In the genomic region with DNA sequence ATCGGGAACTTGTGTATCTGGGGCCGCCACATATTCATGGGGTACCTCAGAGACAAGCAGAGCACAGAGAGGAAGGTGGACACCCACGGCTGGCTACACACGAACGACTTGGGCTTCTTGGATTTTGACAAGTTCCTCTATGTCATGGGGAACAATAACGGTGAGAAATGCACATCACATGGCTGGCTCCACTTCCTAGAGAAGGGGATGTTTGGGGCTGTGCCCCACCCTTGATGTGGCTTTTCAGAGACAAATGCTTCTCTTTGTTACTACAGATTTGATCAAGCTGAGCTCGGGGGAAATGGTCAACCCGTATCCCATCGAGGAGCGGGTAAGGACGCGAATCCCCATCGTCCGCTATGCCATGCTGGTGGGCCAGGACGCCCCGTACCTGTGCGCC, we compare ENCODE assay signal across 19 mouse cellular contexts. TPM values are rescaled to one million over a fixed set of nuclear protein-coding genes. Genes with fewer than 3 reads are reported as not detected.
A peak's percentile ranks its signal among the peaks of the same experiment; 100 is the strongest.
DNase-seq lines count a peak whose midpoint lies in the region; ATAC-seq and TF ChIP-seq lines count a peak whose summit lies in the region.
"Had no signal": no experiment of that assay in that cellular context is flagged by ENCODE, and none has a peak within 500 bp of the region (broad histone marks: within the 10 kb centered on the region; RNA-seq: fewer than 3 reads in every experiment).

No protein-coding gene starts in this region.

- TF ChIP-seq POLR2A in testis, adult 2 months (IDR thresholded peaks at IDR 0.05; ENCODE audit: control insufficient read depth, low read depth, low read length): no peak
- TF ChIP-seq POLR2A in myocyte (IDR thresholded peaks at IDR 0.05; ENCODE audit: insufficient read length, low read depth): no peak

- peaks cover 23% of the 10 kb centered on the region for H3K4me1 ChIP-seq in testis, adult 2 months (ENCODE audit: control insufficient read depth, insufficient read depth, low read length)

- no peak for TF ChIP-seq CTCF in testis, adult 2 months (IDR thresholded peaks at IDR 0.05; ENCODE audit: control insufficient read depth, insufficient read depth, insufficient replicate concordance, low read depth, low read length)

- H3K27ac ChIP-seq in testis, adult 2 months (ENCODE audit: control insufficient read depth, insufficient read depth, low read depth, low read length): no peak overlapping the region
- H3K27ac ChIP-seq: hindbrain, postnatal 0 days; liver, embryonic 15.5 days had no signal

- no peak for ATAC-seq in CD4-positive, CD25-positive, alpha-beta regulatory T cell, adult 4 months
- ATAC-seq: hindbrain, postnatal 0 days; lung, postnatal 0 days had no signal

- H3K79me2 ChIP-seq in myocyte (ENCODE audit: control insufficient read depth, insufficient read depth): no peaks in the 10 kb centered on the region

- peak overlapping the region; percentile 47 for H3K4me3 ChIP-seq in testis, adult 2 months (ENCODE audit: control insufficient read depth, low read depth, low read length)
- H3K4me3 ChIP-seq in myocyte: no peak overlapping the region
- H3K4me3 ChIP-seq: liver, embryonic 15.5 days had no signal

- no peak overlapping the region for H3ac ChIP-seq in myocyte (ENCODE audit: control insufficient read depth, insufficient read length)

- H3K36me3 ChIP-seq in testis, adult 2 months (ENCODE audit: control insufficient read depth, insufficient read depth, low read length): no peaks in the 10 kb centered on the region
- H3K36me3 ChIP-seq in myocyte (ENCODE audit: control insufficient read depth, insufficient read depth): no peaks in the 10 kb centered on the region
- H3K36me3 ChIP-seq: liver, embryonic 15.5 days had no signal

- DNase-seq in CD4-positive, CD25-positive, alpha-beta regulatory T cell, adult 2 months (ENCODE audit: low read depth, low spot score): peak; percentile 30
- no peak for DNase-seq in testis, postnatal 14 days (ENCODE audit: low spot score)
- peak; percentile 76 for DNase-seq in ZHBTc4 (ENCODE audit: low read depth, low spot score)
- DNase-seq in kidney, adult 8-10 months: no peak
- DNase-seq in frontal cortex, adult 2 months (ENCODE audit: extremely low spot score in 1 of 2, low spot score in 1 of 2): no peak
- DNase-seq: cerebellum, adult 9-11 months; layer of hippocampus, adult 9-11 months had no signal

- H3K4me2 ChIP-seq in myocyte (ENCODE audit: low read depth): no peak overlapping the region
- H3K4me2 ChIP-seq: heart, embryonic 11.5 days; liver, embryonic 15.5 days; midbrain, embryonic 11.5 days had no signal

- no peaks in the 10 kb centered on the region for H3K27me3 ChIP-seq in testis, adult 2 months (ENCODE audit: control insufficient read depth, insufficient read depth, low read length)
- no peaks in the 10 kb centered on the region for H3K27me3 ChIP-seq in myocyte (ENCODE audit: control insufficient read depth, insufficient read depth, insufficient read length)

TF ChIP-seq in myocyte, 11 proteins besides CTCF, POLR2A, EP300 and RAD21:
- TF ChIP-seq TCF12 (IDR thresholded peaks at IDR 0.05; ENCODE audit: insufficient read depth, poor library complexity, severe bottlenecking) (no peak), CEBPB (IDR thresholded peaks at IDR 0.05; ENCODE audit: insufficient read depth, poor library complexity, severe bottlenecking) (no peak), MYOG (IDR thresholded peaks at IDR 0.05; ENCODE audit: control insufficient read depth in 1 of 3, insufficient read depth in 1 of 3, insufficient read length in 2 of 3, low read depth in 2 of 3) (no peak), POLR2AphosphoS2 (IDR thresholded peaks at IDR 0.05; ENCODE audit: insufficient read length, low read depth) (peak; percentile 48)

RNA-seq across cellular contexts. Expression of gene 1700061G19Rik, which starts 9.5 kb away (rescaled TPM):
- under 1 TPM in 1 of 2 experiments, not detected in 1; 0.31 TPM for polyA plus RNA-seq in CD4-positive, CD25-positive, alpha-beta regulatory T cell, adult 4 months (2017; shearing (Covaris generic))
- 157 and 164 TPM in 2 replicates for polyA plus RNA-seq in testis, adult 2 months (2012; rRNA removed)
- polyA plus RNA-seq in myocyte (2012; fragmentation: generic; extraction: Trizol): 0.01 TPM
- 0.12 and 0.15 TPM in 2 replicates for polyA plus RNA-seq in frontal cortex, adult 2 months (2012; rRNA removed)
- polyA plus RNA-seq: G1E had no signal

RNA-seq across cellular contexts. Expression of gene Acsbg2, which starts 10.6 kb away (rescaled TPM):
- polyA plus RNA-seq in CD4-positive, CD25-positive, alpha-beta regulatory T cell, adult 4 months (2017; shearing (Covaris generic)): under 1 TPM in 1 of 2 experiments, not detected in 1; 0.12 TPM
- polyA plus RNA-seq in testis, adult 2 months (2012; rRNA removed): 166 TPM in 2 replicates
- not detected for polyA plus RNA-seq in myocyte (2012; fragmentation: generic; extraction: Trizol)
- polyA plus RNA-seq in frontal cortex, adult 2 months (2012; rRNA removed): 0.04 TPM in 1 of 2 replicates, not detected in the other
- polyA plus RNA-seq: forebrain, embryonic 11.5 days; G1E; heart, embryonic 11.5 days; hindbrain, postnatal 0 days; limb, embryonic 14.5 days; liver, embryonic 15.5 days; lung, postnatal 0 days; midbrain, embryonic 11.5 days; stomach, embryonic 16.5 days had no signal

RNA-seq across cellular contexts. Expression of gene Mllt1, which starts 50.4 kb away (rescaled TPM):
- 1 to 10 TPM; 4.5 to 7.0 TPM for polyA plus RNA-seq in CD4-positive, CD25-positive, alpha-beta regulatory T cell, adult 4 months (2017; shearing (Covaris generic))
- 60.6 and 73.5 TPM in 2 replicates for polyA plus RNA-seq in testis, adult 2 months (2012; rRNA removed)
- 28.5 TPM for polyA plus RNA-seq in myocyte (2012; fragmentation: generic; extraction: Trizol)
- polyA plus RNA-seq in frontal cortex, adult 2 months (2012; rRNA removed): 73.3 and 80.1 TPM in 2 replicates

RNA-seq across cellular contexts. Expression of gene Rfx2, which starts 54.0 kb away (rescaled TPM):
- polyA plus RNA-seq in CD4-positive, CD25-positive, alpha-beta regulatory T cell, adult 4 months (2017; shearing (Covaris generic)): 1 to 10 TPM; 1.2 to 2.1 TPM
- 312 and 332 TPM in 2 replicates for polyA plus RNA-seq in testis, adult 2 months (2012; rRNA removed)
- 4.4 TPM for polyA plus RNA-seq in myocyte (2012; fragmentation: generic; extraction: Trizol)
- polyA plus RNA-seq in frontal cortex, adult 2 months (2012; rRNA removed): 3.6 and 4.0 TPM in 2 replicates

Comparison
In these comparisons a context has a peak if more than half of its experiments do, and no peak if none do; other contexts are left out.
1. DNase-seq: peak in CD4-positive, CD25-positive, alpha-beta regulatory T cell, adult 2 months (single experiment) and ZHBTc4 (single experiment); none in testis, postnatal 14 days (single experiment), kidney, adult 8-10 months (0 of 2) and frontal cortex, adult 2 months (0 of 2).
2. RNA of gene 1700061G19Rik, which starts 9.5 kb away (polyA plus RNA-seq): 157 to 164 TPM in testis, adult 2 months; 0.31 TPM in CD4-positive, CD25-positive, alpha-beta regulatory T cell, adult 4 months, 0.12 to 0.15 TPM in frontal cortex, adult 2 months and 0.01 TPM in myocyte (single experiment); every median in the first group is over 100 times any median in the second.
3. RNA of gene Acsbg2, which starts 10.6 kb away (polyA plus RNA-seq): 166 TPM in testis, adult 2 months; 0.12 TPM in CD4-positive, CD25-positive, alpha-beta regulatory T cell, adult 4 months, 0.04 TPM in frontal cortex, adult 2 months and not detected in myocyte (single experiment); every median in the first group is over 100 times any median in the second.